Mouse (Mus musculus) liver, postnatal 0 days (tissue): ENCODE data around the gene Mob2.

Experiments used
- CTCF ChIP-seq: sonication (generic); IDR thresholded peaks from 2 replicates; pipeline ENCODE4 v1.5.1; 2016; ENCODE audit warnings: antibody characterized with exemption, low read depth
- EP300 ChIP-seq: IDR thresholded peaks from 2 replicates; pipeline ENCODE4 v1.6.1; 2016; ENCODE audit warnings: antibody characterized with exemption, low read depth, mild to moderate bottlenecking

DNA sequence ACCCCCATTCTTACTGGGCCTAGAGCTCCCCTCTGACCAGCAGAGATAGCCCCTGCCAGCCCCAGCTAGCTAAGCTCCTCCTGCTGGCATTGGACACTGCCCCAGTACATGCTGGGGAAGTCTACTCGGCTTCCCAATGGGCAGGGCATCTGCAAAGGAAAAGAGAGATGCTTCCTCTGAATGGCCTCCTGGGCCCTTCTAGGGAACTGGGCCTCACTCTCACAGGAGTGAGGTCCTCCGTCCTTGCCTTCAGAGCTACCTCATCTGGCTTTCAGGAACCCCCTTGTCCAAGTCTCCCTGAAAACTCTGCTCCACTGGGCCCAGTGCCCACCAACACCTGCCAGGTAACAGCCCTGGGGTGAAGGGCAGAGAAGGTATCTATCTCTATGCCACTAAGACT lies 20.0 kb upstream of the Mob2 start:
- TF ChIP-seq CTCF = no peak
- no peak for TF ChIP-seq EP300
